ENCODE assay signal across 9 mouse cellular contexts in genomic region chr11:4076633-4077032, GRCm38 (mm10). TPM values are rescaled to one million over a fixed set of nuclear protein-coding genes. Genes with fewer than 3 reads are reported as not detected.
DNase-seq lines count a peak whose midpoint lies in the region; TF ChIP-seq lines count a peak whose summit lies in the region.
"Had no signal": no experiment of that assay in that cellular context is flagged by ENCODE, and none has a peak within 500 bp of the region (broad histone marks: within the 10 kb centered on the region; RNA-seq: fewer than 3 reads in every experiment).

No protein-coding gene starts in this region.

- no peak overlapping the region for H3K27ac ChIP-seq in limb, embryonic 10.5 days
- no peak overlapping the region for H3K27ac ChIP-seq in left cerebral cortex, adult 2 months
- no peak overlapping the region for H3K27ac ChIP-seq in cerebellum, adult 2 months (ENCODE audit: insufficient read depth, low read length)

- TF ChIP-seq POLR2A in cerebellum, adult 2 months (IDR thresholded peaks at IDR 0.05; ENCODE audit: borderline replicate concordance, insufficient read depth, low read length), result no peak

- no peaks in the 10 kb centered on the region for H3K36me3 ChIP-seq in limb, embryonic 10.5 days

- intact Hi-C loops in heart, postnatal 14 days (cut with DNase I), result no loop called here
- intact Hi-C loops in left cerebral cortex, adult 2 months (cut with DNase I), result no loop called here

- H3K4me3 ChIP-seq in limb, embryonic 10.5 days, result no peak overlapping the region
- H3K4me3 ChIP-seq in left cerebral cortex, adult 2 months, result no peak overlapping the region
- no peak overlapping the region for H3K4me3 ChIP-seq in cerebellum, adult 2 months (replicated peaks; ENCODE audit: insufficient read depth, low read depth, low read length)
- H3K4me3 ChIP-seq: megakaryocyte, embryonic 14.5 days had no signal

- TF ChIP-seq CTCF in left cerebral cortex, adult 2 months (IDR thresholded peaks at IDR 0.05), result no peak
- TF ChIP-seq CTCF in cerebellum, adult 2 months (IDR thresholded peaks at IDR 0.05; ENCODE audit: borderline replicate concordance, insufficient read depth, low read depth, low read length), result no peak

- H3K27me3 ChIP-seq in limb, embryonic 10.5 days (ENCODE audit: low read depth, poor library complexity, severe bottlenecking), result no peaks in the 10 kb centered on the region
- no peaks in the 10 kb centered on the region for H3K27me3 ChIP-seq in cerebellum, adult 2 months (ENCODE audit: control insufficient read depth, insufficient read depth, low read length)

- H3K9me3 ChIP-seq in limb, embryonic 10.5 days (replicated peaks), result no peaks in the 10 kb centered on the region

- H3K4me1 ChIP-seq in limb, embryonic 10.5 days, result no peaks in the 10 kb centered on the region
- no peaks in the 10 kb centered on the region for H3K4me1 ChIP-seq in cerebellum, adult 2 months (ENCODE audit: control insufficient read depth, insufficient read depth, low read length)
- H3K4me1 ChIP-seq: megakaryocyte, embryonic 14.5 days had no signal

- peak; percentile 61 to 75 for DNase-seq in heart, postnatal 14 days
- no peak for DNase-seq in heart, adult 8-10 months (ENCODE audit: low spot score)
- DNase-seq in 3134 (ENCODE audit: extremely low read depth, insufficient read length, low spot score), result peak; percentile 18
- peak; percentile 86 for DNase-seq in adrenal gland, postnatal 10 days
- peak; percentile 89 for DNase-seq in limb, embryonic 10.5 days (ENCODE audit: low spot score)
- DNase-seq in left cerebral cortex, adult 2 months (ENCODE audit: extremely low spot score in 1 of 2, low spot score in 2 of 2), result no peak
- DNase-seq in cerebellum, adult 2 months, result no peak
- no peak for DNase-seq in cerebellum, adult 9-11 months

- WGBS in limb, embryonic 10.5 days, result 15% methylated on average over 8 of the region's 8 CpGs
- WGBS in cerebellum, adult 2 months, result 25% methylated on average over 8 of the region's 8 CpGs

RNA-seq across cellular contexts. Expression of gene Sec14l3, which starts 12.0 kb away (rescaled TPM):
- 1 to 10 TPM in 1 of 2 experiments, not detected in 1; 6.0 TPM for total RNA-seq in heart, postnatal 14 days (2021)
- 1 to 10 TPM in 1 of 4 experiments, not detected in 3; 1.6 TPM for total RNA-seq in heart, adult 8-10 months (2022)
- total RNA-seq in adrenal gland, postnatal 10 days (2021), result under 1 TPM; 0.27 to 0.36 TPM
- polyA plus RNA-seq in limb, embryonic 10.5 days (2016; fragmentation: Nextera tagmentation; extraction: Ambion mirVana), result not detected in 2 replicates
- total RNA-seq in left cerebral cortex, adult 2 months (2021), result 1 to 10 TPM; 1.3 to 1.4 TPM
- polyA plus RNA-seq in cerebellum, adult 2 months (2012; rRNA removed), result not detected in 2 replicates

RNA-seq across cellular contexts. Expression of gene Mtfp1, which starts 18.6 kb away (rescaled TPM):
- total RNA-seq in heart, postnatal 14 days (2021), result 100 to 1,000 TPM; 108 to 124 TPM
- 100 to 1,000 TPM; 128 to 167 (median 148) TPM for total RNA-seq in heart, adult 8-10 months (2022)
- 10 to 100 TPM; 24.4 to 34.6 TPM for total RNA-seq in adrenal gland, postnatal 10 days (2021)
- 12.5 and 16.2 TPM in 2 replicates for polyA plus RNA-seq in limb, embryonic 10.5 days (2016; fragmentation: Nextera tagmentation; extraction: Ambion mirVana)
- total RNA-seq in left cerebral cortex, adult 2 months (2021), result 100 to 1,000 TPM in 1 of 2 experiments, 10 to 100 TPM in 1; 91.0 to 101 TPM
- 60.5 and 65.2 TPM in 2 replicates for polyA plus RNA-seq in cerebellum, adult 2 months (2012; rRNA removed)

RNA-seq across cellular contexts. Expression of gene Sec14l4, which starts 45.4 kb away (rescaled TPM):
- under 1 TPM; 0.20 to 0.50 TPM for total RNA-seq in heart, postnatal 14 days (2021)
- total RNA-seq in heart, adult 8-10 months (2022), result under 1 TPM in 3 of 4 experiments, not detected in 1; 0.16 to 0.65 (median 0.20) TPM
- 10 to 100 TPM; 10.6 to 17.1 TPM for total RNA-seq in adrenal gland, postnatal 10 days (2021)
- 0.06 TPM in 1 of 2 replicates, not detected in the other for polyA plus RNA-seq in limb, embryonic 10.5 days (2016; fragmentation: Nextera tagmentation; extraction: Ambion mirVana)
- not detected for total RNA-seq in left cerebral cortex, adult 2 months (2021)
- 0.05 and 0.14 TPM in 2 replicates for polyA plus RNA-seq in cerebellum, adult 2 months (2012; rRNA removed)

RNA-seq across cellular contexts. Expression of gene Sec14l2, which starts 46.6 kb away (rescaled TPM):
- 1 to 10 TPM; 1.2 TPM for total RNA-seq in heart, postnatal 14 days (2021)
- total RNA-seq in heart, adult 8-10 months (2022), result under 1 TPM; 0.41 to 0.82 (median 0.60) TPM
- total RNA-seq in adrenal gland, postnatal 10 days (2021), result 10 to 100 TPM; 16.4 to 33.8 TPM
- 1.5 and 2.7 TPM in 2 replicates for polyA plus RNA-seq in limb, embryonic 10.5 days (2016; fragmentation: Nextera tagmentation; extraction: Ambion mirVana)
- total RNA-seq in left cerebral cortex, adult 2 months (2021), result 10 to 100 TPM; 37.7 to 45.2 TPM
- polyA plus RNA-seq in cerebellum, adult 2 months (2012; rRNA removed), result 28.2 and 32.2 TPM in 2 replicates

RNA-seq across cellular contexts. Expression of gene Rnf215, which starts 58.4 kb away (rescaled TPM):
- 10 to 100 TPM; 14.2 to 20.6 TPM for total RNA-seq in heart, postnatal 14 days (2021)
- 10 to 100 TPM in 3 of 4 experiments, 1 to 10 TPM in 1; 10.0 to 14.2 (median 11.2) TPM for total RNA-seq in heart, adult 8-10 months (2022)
- 10 to 100 TPM; 16.7 to 21.2 TPM for total RNA-seq in adrenal gland, postnatal 10 days (2021)
- polyA plus RNA-seq in limb, embryonic 10.5 days (2016; fragmentation: Nextera tagmentation; extraction: Ambion mirVana), result 16.3 and 23.3 TPM in 2 replicates
- 10 to 100 TPM; 32.1 to 32.6 TPM for total RNA-seq in left cerebral cortex, adult 2 months (2021)
- polyA plus RNA-seq in cerebellum, adult 2 months (2012; rRNA removed), result 39.5 and 39.9 TPM in 2 replicates

Comparison
In these comparisons a context has a peak if more than half of its experiments do, and no peak if none do; other contexts are left out.
1. DNase-seq: peak in heart, postnatal 14 days (2 of 2), 3134 (single experiment), adrenal gland, postnatal 10 days (single experiment) and limb, embryonic 10.5 days (single experiment); none in heart, adult 8-10 months (single experiment), left cerebral cortex, adult 2 months (0 of 2), cerebellum, adult 2 months (0 of 2) and cerebellum, adult 9-11 months (single experiment).
2. RNA of gene Sec14l4, which starts 45.4 kb away (total RNA-seq): 10.6 to 17.1 TPM in adrenal gland, postnatal 10 days; 0.20 to 0.50 TPM in heart, postnatal 14 days, 0.16 to 0.65 TPM in heart, adult 8-10 months and not detected in left cerebral cortex, adult 2 months; every median in the first group is over 4 times any median in the second.